Mouse (Mus musculus): ENCODE measurements around the gene Prep.
"Not testable (repeated sequence)": the region's sequence is repeated elsewhere in the genome, so short reads cannot be mapped to it uniquely, and the experiment has no call there.

Prep gene

DNA sequence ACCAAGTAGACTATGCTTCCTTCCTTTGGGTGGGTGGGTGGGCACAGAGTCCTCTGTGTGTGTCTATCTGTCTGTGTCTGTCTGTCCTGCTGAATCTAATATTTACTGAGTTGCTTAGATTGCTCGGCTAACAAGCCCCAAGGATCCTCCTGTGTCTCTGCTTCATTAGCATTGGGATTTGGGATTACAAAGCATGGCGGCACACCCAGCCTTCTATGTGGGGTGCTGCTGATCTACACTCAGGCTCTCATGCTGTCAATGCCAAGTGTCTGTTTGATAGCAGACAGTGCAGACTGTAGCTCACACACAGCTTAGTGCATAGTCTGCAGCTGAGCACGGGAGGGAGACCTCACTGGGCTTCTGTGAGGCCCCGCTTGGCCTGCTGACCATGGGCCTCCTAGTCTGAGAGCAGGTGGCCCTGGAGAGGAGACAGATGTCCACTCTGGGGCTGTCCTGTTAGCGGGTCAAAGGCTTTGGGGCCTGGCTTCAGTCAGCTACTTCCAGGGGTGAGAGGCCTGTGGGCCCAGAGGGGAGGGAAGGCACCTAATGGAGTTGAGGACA lies 8.6 kb downstream of the Prep start:
- DNase-seq (ENCODE audit: low read depth, low spot score) = no peak

DNA sequence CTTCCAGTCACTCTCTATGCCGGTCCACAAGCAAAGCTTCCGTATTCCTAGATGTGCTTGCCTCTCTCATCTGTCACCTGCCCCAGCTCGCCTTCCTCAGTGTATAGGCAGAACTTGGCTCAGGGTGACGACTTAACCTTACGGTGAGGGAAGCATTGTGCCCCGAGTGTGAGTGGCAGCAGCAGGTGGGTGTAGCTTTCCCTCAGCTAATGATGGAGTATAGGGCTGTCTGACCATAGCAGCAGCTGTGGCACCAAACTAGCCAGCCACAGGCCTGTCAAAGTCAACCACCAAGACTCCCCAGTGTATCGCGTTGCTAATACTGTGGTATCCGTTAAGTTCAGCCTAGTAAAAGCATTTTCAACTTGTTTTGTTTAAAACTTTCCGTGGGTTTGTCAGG lies 9.6 kb downstream of the Prep start:
- peak; percentile 30 for DNase-seq (ENCODE audit: low read depth, low spot score)

DNA sequence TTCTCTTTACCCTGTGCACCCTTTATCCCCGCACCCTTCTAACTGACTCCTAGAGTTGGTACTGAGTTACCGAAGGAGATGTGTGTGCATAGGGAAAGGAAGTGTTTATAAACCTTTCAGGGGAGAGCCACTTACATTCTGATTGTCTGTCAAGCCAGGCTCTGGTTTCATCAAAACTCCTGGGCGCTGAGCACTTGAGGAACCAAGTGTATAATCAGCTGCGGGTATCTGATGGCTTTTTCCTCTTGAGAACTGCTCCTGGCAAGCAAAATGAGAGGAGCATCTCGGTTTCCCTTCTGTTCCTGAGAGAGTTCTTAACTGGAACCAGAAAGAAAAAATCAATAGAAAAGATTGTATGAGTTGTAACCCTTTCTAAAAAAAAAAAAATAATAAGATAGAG lies 10.3 kb downstream of the Prep start:
- no peak for DNase-seq (ENCODE audit: low read depth, low spot score)

DNA sequence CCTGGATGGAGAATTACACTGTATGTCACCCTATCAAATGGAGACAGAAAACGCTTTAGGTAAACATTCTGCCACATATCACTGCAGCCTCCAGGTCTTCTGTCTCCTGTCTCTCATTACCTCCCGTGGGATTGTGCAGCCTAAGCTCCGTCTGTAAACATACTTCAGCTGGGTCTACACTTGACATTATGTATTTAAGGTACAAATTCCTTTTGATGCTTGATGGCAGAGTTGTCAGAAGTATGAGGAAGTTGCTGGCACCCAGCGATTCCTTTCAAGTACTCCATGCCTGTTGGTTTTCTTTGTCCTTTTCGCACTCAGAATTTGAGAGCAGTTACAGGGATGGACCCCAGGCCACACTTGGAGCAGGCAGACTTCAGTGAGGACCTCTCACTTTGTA lies 12.8 kb downstream of the Prep start:
- no peak for DNase-seq (ENCODE audit: low read depth, low spot score)

DNA sequence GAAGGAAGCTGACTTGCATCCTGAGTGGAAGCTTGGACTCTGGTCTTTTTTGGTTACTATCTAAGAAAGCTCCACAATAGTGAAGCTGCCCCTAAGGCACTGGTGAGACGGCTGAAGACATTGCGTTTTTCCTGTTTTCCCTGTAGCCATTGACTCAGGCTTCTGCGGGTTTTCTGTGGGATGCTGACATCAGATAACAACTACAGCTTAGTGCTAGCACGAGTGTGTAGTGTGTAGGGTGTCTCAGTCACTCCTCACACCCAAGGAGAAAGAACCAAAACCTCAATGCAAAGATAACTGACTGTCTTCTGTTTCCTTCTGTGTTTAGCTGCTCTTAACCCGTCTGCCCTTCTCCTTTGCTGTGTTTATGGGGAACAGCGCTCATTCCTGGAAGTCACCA lies 13.5 kb downstream of the Prep start:
- no peak for DNase-seq (ENCODE audit: low read depth, low spot score)

DNA sequence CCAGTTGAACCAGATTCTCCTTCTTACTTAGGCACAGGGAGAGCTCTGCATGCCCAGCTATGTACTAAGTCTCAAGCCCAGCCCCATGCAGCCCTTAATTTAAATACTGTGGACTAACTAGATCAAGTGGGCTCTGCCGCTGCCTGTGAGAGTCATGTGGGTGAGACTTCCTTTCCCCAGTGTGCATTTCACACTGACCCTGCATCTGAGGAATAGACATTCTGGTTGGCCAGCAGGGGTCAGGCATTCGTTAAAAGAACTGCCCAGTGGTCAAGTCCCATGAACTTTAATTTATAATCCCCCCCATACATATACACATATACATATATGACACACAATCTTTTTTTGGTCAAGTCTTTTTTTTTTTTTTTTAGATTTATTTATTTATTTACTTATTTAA lies 15.7 kb downstream of the Prep start:
- DNase-seq (ENCODE audit: low read depth, low spot score) = no peak

DNA sequence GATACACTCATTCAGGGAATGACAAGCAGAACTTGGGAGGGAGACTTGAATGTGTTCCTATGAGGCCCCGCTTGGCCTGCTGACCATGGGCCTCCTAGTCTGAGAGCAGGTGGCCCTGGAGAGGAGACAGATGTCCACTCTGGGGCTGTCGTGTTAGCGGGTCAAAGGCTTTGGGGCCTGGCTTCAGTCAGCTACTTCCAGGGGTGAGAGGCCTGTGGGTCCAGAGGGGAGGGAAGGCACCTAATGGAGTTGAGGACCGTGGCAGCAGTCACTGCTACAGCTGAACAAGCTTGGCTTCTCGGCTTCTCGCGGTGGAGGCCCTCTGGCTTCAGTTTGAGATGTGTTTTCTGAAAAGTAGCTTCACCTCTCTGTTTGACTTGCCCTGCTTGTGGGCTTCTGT lies 17.0 kb downstream of the Prep start:
- not testable (repeated sequence) for DNase-seq (ENCODE audit: low read depth, low spot score)

DNA sequence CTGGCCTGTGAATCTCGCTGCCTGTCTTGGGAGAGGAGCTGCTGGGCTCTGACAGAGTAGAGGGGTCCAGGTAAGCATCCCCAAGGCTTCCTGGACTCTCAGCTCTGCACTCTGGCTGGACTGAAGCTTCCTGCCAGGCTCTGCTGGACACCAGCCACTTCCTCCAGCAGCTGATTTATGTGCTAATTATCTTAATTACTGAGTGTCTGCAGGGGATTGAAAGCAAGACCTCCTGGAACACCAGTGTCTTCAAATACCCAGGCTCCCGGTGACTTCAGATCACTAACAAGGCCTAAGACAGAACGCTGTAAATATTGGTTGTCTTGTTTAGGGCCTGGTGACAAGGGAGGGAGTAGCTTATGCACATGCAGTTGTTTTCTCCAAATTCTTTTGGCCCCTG lies 17.5 kb downstream of the Prep start:
- no peak for DNase-seq (ENCODE audit: low read depth, low spot score)

DNA sequence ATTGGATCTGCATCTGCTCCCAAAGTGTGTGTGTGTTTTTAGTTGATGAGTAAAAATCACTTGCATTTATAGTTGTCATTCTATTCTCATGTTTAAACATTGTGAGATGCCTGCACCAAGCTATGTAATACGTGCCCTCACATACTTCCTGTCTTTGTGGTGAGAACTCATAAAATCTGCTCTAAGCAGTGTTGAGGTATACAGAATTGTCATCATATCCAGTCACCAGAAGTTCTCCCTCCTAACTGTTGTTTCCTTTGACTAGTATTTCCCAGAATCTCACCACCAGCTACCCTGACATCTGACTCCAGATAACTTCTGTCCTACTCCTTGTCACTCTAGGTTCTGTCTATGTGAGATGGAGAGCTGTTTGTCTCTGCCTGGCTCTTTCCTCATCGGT lies 18.3 kb downstream of the Prep start:
- DNase-seq (ENCODE audit: low read depth, low spot score) = no peak

DNA sequence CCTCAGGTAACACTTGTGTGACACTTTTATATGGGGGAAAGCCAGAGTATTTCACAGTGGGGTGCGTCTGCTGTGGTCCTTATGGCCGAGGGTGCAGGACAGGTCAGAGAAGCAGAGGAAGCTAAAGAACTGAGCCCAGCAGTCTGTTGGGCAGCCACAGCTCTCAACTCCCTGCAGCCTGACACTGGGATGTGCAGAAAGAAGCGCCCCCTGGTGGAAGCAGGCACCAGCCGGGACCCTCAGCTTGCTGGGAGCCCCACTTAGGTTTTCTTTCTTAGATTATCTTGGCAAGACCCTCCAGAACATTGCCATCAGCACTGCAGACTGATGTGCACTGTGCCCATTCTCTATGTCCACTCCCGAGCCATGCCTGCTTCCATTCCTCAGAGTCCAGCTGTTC lies 19.6 kb downstream of the Prep start:
- DNase-seq (ENCODE audit: low read depth, low spot score) = no peak

DNA sequence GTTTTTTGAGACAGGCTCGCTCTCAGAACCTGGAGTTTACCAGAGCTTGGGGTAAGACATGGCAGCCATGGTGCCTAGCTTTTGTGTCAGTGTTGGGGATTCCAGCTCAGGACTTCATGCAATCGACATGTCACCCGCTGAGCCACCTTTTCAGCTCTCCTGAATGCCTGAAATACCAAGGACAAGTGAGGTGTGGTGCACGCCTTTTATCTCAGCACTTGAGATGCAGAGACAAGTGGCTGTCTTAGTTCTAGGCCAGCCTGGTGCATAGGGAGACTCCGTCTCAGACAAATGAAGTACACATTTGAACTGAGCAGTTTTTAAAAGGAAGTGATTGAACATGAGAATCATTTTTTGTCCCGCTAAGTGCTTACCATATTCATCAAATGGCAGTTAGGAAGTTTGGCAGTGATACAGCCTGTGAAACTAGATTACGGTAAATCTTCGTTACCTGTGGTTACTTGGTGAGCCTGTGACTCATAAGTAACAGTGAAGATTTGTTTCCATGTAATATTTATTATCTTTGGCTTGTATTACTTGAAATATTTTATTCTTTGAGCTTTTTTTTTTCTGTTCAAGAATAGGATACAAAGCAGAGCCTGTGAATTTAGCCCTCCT lies 24.6 kb downstream of the Prep start:
- DNase-seq (ENCODE audit: low read depth, low spot score) = no peak

DNA sequence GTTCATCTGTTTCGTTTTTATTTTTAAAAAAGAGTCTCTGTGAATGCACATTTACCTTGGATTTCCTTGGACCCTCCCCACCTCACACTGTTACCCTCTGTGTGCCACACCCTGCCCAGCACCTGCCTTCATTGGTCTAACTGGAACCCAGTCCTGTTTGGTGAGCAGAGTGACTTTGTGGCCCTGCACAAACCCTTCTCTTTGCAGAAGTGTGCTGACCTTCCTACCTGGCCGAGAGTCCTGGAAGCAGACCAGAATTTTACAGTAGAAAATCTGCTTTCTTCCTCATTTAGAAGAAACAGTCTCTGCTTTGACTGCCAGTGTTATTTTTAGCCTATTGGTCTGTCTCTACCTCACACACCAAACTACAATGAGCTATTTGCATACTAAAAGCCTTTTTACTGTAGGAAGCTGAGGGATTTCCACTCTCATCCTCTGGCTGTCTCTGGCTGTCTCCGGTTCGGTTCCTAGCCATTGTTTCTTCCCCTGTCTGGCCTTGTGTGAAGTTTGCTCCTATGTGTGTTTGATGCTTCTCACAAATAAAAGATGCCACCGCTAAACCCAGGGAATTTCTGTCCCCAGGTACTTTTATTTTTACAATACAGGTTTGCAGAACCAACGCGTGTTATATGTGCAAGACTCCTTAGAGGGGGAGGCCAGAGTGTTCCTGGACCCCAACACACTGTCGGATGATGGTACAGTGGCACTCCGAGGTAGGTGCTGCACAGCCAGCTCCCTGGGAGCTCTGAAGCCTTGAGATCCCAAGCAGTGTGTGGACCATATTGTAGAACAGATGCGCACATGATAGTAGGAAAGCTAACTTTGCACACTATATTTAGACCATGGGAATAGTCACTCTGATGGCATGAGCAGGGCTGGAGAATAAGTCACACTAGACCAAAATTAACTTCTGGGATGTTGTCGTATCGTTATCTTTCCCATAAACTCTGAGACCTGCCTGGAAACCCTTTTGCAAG lies 25.4 kb downstream of the Prep start:
- DNase-seq (ENCODE audit: low read depth, low spot score) = no peak

DNA sequence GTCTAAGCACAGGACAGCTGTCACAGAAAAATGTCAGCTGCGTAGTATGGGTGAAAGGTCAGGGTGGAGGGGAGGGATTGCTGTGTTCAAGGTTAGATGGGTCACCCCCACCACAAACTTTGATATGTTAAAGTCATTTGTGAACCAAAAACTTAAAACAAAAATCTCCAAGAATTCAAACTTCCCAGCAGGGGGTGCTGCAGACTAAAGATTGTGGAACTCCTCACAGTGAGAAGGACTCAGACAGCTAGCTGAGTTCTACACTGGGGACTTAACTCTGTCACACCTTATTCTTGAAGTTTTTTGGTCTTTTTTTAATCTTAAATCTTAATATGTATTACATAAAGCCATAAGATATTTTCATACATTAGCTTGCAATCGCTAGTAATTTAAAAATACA lies 31.7 kb downstream of the Prep start:
- DNase-seq (ENCODE audit: low read depth, low spot score) = no peak

DNA sequence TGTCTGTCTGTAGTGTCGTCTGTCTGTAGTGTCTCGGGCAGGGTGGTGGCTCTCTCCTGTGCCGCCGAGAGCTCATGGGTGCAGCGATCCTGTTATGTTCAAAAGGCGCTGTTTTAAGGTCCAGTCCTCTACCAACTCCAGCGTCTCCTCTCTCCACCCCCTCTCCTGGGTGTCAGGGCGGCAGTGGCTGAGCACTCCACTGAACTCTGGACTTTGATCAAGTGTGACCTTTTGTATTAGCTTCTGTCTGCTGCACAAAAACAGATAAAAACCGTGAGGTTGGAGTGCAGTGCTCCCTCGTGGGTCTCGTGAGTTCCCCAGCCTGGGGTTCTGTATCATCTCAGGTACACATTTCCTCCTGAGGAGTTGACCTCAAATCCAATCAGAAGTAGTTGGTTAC lies 33.5 kb downstream of the Prep start:
- no peak for DNase-seq (ENCODE audit: low read depth, low spot score)

DNA sequence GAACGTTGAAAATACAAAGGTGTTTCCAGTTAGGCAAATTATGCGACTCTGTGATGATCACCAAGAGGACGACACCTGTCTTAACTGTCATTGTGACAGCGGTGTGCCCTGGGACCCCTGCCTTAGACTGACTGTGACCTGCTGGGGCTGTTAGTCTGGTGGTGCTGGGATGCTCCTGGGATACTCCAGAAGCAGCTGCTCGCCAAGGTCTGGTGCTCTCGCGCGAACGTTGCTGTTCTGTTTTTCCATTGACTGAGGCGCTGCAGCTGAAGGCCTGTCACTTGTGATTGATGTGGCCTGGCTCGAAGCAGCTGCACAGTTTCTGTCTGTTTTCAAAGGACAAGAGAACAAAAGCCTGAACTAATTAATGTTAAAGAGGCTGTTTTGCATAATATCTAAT lies 36.2 kb downstream of the Prep start:
- no peak for DNase-seq (ENCODE audit: low read depth, low spot score)

DNA sequence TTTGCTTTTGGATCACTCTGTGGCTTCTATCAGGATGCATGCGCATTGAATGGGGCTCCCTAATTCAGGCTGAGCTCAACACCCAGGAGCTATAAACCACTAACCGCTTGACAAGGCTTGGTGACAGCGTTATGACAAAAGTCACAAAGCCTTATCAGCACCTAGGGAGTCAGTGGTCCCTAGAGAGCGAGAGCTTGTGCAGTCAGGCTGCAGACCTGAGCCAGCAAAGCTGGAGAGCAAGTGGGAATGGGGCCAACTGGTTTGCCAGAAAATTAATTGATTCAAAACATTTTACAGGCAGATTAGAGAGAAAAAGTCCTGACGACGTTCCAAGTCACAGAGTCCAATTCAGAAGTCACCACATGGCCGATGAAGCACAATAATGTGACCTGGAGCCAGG lies 37.1 kb downstream of the Prep start:
- DNase-seq (ENCODE audit: low read depth, low spot score) = peak; percentile 30

DNA sequence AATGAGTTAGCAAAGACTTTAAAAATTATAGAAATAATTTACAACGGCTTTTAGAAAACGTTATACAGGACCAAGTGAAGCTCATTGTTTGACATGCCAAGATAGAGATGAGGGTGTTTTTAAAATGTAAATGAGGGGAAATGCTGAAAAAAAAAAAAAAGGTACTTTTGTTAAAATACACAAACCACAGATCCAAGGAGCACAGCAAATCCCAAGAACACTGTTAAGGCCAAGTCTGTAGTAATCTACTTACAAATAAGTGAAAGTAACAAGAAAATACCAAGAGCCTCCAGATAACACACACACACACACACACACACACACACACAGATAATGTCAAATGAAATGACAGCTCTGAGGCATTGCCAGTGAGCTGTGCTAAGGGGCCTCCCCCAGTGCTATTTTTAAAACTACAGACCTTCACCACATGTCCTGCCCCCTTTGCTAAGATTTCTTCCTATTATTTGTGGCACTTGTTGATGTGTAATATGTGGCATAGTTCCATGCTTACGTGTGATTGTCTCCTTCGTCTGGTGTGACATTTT lies 37.6 kb downstream of the Prep start:
- DNase-seq (ENCODE audit: low read depth, low spot score) = no peak

DNA sequence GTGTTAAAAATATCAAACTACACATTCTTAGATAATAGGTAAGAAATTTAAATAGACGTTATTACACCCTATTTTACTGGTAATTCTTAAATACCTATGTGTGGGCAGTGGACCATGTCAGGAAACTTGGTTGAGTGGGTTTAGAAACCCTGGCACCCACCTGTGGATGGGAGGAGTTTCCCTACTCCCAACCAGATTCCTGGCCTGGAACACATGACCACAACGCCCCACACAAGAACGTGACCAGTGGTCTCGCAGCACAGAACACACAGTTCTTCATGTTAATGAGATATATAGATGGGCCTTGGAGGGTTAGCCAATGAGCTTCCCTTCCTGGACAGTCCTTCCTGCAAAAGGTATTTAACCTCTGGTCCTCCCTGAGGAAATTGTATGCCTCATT lies 39.5 kb downstream of the Prep start:
- no peak for DNase-seq (ENCODE audit: low read depth, low spot score)

DNA sequence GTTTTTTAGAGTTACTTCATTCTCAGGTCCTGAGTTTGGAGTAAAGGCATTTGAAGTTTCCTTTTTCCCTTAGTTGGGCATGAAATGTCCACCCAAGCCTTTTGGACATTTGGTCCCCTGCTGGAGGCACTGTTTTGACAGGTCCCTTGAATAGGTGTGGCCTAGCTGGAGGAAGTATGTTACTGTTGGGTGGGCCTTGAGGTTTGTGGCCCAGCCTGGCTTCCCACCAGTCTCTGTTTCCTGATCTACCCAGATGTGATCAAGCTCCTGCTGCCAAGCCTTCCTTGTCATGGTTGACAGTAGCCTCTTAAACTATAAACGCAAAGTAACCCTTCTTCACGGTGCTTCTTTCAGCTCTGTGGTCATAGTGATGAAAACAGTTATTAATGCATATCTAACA lies 40.3 kb downstream of the Prep start:
- DNase-seq (ENCODE audit: low read depth, low spot score) = no peak

DNA sequence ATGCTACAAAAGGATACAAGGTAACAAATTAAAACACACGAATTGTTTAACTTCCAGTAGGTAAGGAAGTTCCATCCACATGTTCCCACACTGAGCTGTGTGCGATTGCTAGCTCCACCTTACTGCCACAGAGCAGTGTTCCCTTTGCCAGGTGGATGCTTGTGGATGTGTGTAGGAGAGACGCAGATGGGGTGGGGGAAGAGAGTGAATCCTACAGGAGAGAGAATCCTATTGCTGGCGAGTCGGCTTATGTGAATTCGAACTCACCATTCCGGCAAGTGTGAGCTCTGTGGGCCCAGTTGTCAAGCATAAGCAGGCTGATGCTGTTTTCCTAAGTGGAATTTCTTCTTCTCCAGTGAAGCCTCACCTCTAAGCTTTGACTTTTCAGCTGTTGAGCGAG lies 42.0 kb downstream of the Prep start:
- no peak for DNase-seq (ENCODE audit: low read depth, low spot score)

DNA sequence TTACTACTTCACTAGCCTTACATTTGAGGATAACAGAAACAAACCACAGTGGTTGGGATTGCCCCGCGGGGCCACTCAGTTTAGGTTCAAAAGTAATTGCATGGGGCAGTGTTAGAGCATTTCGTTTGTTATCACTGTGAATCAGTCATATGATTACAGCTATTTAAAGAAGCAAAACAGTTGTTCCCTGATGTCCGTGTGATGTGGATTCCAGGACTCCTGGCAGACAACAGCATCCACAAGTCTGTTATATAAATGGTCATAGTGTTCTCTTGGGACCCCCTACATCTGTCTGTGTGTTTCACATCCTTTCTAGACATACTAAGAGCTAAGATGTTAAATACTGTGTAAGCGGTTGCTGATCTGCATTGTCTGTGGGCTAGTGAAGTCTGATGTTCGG lies 43.0 kb downstream of the Prep start:
- DNase-seq (ENCODE audit: low read depth, low spot score) = no peak

DNA sequence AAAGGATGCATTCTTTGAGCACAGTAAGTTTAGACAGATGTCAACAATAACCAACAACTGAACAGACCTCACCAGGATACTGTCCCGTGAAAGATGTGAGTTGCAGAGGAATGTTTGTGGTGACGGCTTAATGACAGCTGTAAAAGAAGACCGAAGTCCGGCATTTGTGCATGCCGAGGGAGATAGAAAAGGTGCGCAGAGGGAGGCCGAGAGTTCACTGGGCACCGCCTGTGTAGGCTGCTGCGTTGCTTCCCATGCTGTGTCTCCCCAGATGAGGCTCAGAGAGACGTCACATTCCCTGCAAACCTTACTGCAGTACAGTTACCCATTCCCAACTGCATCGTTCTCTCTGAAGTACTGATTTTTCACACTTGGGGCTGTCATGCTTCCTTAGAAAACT lies 45.9 kb downstream of the Prep start:
- no peak for DNase-seq (ENCODE audit: low read depth, low spot score)

DNA sequence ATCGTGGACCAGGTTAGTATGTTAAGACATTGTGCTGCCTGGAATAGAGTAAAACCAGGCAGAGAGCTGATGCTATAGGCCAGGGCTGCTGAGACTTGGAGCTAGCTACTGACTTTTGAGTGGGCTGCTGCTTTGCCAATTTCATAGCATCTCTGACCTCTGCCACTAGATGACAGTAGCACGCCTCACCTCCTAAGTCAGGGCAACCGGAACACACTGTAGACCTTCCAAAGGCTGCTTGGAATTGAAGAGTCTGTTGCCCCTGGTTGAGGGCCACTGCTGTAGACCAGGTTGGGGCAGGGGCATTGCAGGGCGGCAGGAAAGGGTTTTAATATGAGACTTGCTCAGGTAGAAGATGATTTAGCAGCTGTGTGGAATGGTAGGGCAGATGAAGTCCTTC lies 47.5 kb downstream of the Prep start:
- no peak for DNase-seq (ENCODE audit: low read depth, low spot score)

Data from skeletal muscle tissue, adult 2 months (tissue).